Mouse (Mus musculus): ENCODE measurements around the gene Galk2. TPM values are rescaled to one million over a fixed set of nuclear protein-coding genes. Genes with fewer than 3 reads are reported as not detected.
A peak's percentile ranks its signal among the peaks of the same experiment; 100 is the strongest.

Galk2 gene
- polyA plus RNA-seq, 1 experiment from 2014 or later, result 77.4 TPM

DNA sequence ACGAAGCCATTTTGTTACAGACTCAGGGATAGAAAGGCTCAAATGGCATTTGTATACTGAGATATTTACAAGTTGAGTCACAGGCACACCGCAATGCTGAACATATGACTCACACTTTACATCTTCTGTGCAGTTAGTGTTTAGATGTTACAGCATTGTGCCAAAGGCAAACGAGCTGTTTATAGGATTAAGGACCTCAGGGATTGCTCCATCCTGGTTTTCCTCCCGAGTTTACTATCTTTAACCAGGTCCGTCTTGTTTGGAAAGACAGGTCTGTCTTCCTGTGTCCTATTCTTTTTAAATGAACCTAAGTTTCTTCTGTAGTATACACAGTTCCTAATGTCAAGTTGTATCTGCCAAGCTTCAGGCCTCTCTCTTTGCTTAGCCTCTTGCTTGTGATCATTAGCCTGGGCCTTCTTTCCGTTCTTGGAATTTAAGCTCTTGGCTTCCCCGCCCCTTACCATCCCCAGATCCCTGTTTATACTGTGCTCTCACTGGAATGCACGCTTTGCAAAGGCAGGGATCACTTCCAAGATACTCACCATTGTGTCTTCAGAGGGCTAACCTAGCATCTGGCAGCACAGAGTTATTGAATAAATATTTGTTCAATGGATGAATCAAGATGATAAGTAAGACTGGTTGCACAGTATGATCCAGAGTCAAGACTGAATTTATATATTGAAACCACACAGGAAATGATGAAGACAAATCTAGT is 172.4 kb downstream of the Galk2 start:
- no peaks in the 10 kb centered on the region for H3K4me1 ChIP-seq (ENCODE audit: control insufficient read depth, insufficient read depth, low read length)
- ATAC-seq, result peak; percentile 53; the same call in 1 of the 2 replicates
- no peak overlapping the region for H3K4me2 ChIP-seq (ENCODE audit: low read depth, low read length)
- H3K27ac ChIP-seq (ENCODE audit: low read length), result no peak overlapping the region; the same call in 1 of the 2 replicates
- H3K4me3 ChIP-seq (ENCODE audit: low read length), result no peak overlapping the region
- no peaks in the 10 kb centered on the region for H3K27me3 ChIP-seq (replicated peaks; ENCODE audit: control insufficient read depth, insufficient read depth, low read length)
- no peak overlapping the region for H3K9ac ChIP-seq (ENCODE audit: low read depth, low read length)
- no peaks in the 10 kb centered on the region for H3K36me3 ChIP-seq (ENCODE audit: control insufficient read depth, insufficient read depth, low read length)
- 40% methylated on average over 8 of the region's 8 CpGs for WGBS
- no peaks in the 10 kb centered on the region for H3K9me3 ChIP-seq (ENCODE audit: control insufficient read depth, low read length)

DNA sequence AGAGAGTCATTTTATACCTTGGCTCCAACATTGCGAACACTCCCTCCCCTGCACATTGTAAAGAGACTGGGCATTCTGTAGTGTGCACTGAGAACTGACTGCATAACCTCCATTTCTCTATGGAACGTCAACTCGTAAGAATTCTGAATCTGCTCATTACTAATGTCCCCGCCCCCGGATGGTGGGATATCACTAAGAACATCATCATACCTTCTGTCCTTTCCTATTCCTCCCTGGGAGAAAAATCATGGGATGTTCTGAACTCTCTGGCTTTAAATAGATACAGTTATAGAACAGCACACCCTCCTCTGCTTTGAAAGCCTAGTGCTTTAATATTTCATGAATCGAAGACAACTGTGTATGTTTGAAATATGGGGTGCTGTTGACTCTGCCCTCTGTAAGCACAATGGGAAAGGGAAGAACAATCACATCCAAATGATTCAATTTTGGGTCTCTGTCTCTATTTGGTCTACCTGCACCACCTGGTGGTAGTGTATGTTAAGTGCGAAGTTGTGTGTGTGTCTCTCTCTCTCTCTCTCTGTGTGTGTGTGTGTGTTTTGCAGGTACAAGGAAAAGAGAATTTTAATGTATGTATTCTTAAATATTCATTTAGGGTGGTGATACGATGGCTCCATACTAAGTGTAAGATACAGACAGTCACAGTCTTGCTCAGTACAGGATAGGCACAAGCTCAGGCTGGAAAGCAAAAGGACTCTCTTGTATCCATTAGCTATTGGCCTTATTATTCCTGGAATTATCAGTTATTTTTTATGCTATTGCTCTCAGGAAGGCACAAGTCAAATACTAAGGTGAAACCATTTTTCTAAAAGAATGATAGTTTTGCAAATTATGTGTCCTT is 174.4 kb downstream of the Galk2 start:
- 79% methylated on average over 8 of the region's 8 CpGs for WGBS
- Histone ChIP-seq H3K27me3 (replicated peaks; ENCODE audit: control insufficient read depth, insufficient read depth, low read length) (no peaks in the 10 kb centered on the region), H3K36me3 (ENCODE audit: control insufficient read depth, insufficient read depth, low read length) (no peaks in the 10 kb centered on the region), H3K4me2 (ENCODE audit: low read depth, low read length) (no peak overlapping the region), H3K4me3 (ENCODE audit: low read length) (no peak overlapping the region), H3K9me3 (ENCODE audit: control insufficient read depth, low read length) (no peaks in the 10 kb centered on the region), H3K9ac (ENCODE audit: low read depth, low read length) (no peak overlapping the region), H3K4me1 (ENCODE audit: control insufficient read depth, insufficient read depth, low read length) (no peaks in the 10 kb centered on the region), H3K27ac (ENCODE audit: low read length) (no peak overlapping the region)
- ATAC-seq, result no peak

Other genes with a start within 250 kb of the Galk2 start
- 3.5 and 3.7 TPM in 2 replicates for gene Cep152, start 234.0 kb upstream of the Galk2 start, polyA plus RNA-seq (2015; fragmentation: Nextera tagmentation; extraction: Ambion mirVana)
- 72.0 and 73.2 TPM in 2 replicates for gene Eid1, start 186.0 kb upstream of the Galk2 start, polyA plus RNA-seq (2015; fragmentation: Nextera tagmentation; extraction: Ambion mirVana)
- gene Shc4, start 135.0 kb upstream of the Galk2 start, polyA plus RNA-seq (2015; fragmentation: Nextera tagmentation; extraction: Ambion mirVana), result 1.7 and 1.8 TPM in 2 replicates
- 11.9 and 12.0 TPM in 2 replicates for gene Secisbp2l, start 76.2 kb upstream of the Galk2 start, polyA plus RNA-seq (2015; fragmentation: Nextera tagmentation; extraction: Ambion mirVana)
- 49.6 and 54.3 TPM in 2 replicates for gene Cops2, start within 50 bp of the Galk2 start, polyA plus RNA-seq (2015; fragmentation: Nextera tagmentation; extraction: Ambion mirVana)
- 0.31 and 0.33 TPM in 2 replicates for gene Fgf7, start 175.5 kb downstream of the Galk2 start, polyA plus RNA-seq (2015; fragmentation: Nextera tagmentation; extraction: Ambion mirVana)